Comparison of ENCODE assay signal across 20 mouse cellular contexts in genomic region chr3:37051491-37051890, GRCm38 (mm10).
DNase-seq lines count a peak whose midpoint lies in the region; ATAC-seq lines count a peak whose summit lies in the region.
"Had no signal": no experiment of that assay in that cellular context is flagged by ENCODE, and none has a peak within 500 bp of the region (broad histone marks: within the 10 kb centered on the region; RNA-seq: fewer than 3 reads in every experiment).

No protein-coding gene starts in this region.

- peak; percentile 97 for ATAC-seq in frontal cortex, adult (ENCODE audit: low TSS enrichment)
- ATAC-seq: activated CD4-positive, CD25-positive, alpha-beta regulatory T cell, adult 4 months; CD4-positive, CD25-positive, alpha-beta regulatory T cell, adult 4 months; forebrain, embryonic 13.5 days; forebrain, embryonic 15.5 days; forebrain, postnatal 0 days; Patski had no signal

- no peak for DNase-seq in frontal cortex, postnatal 25 days (ENCODE audit: low spot score in 2 of 2)
- peak; percentile 35 for DNase-seq in right cerebral cortex, adult 18-20 months
- no peak for DNase-seq in right cerebral cortex, postnatal 25 days
- DNase-seq in spleen, adult 12 weeks (ENCODE audit: low spot score) = no peak
- DNase-seq: adrenal gland, adult 2 months; adrenal gland, postnatal 10 days; adrenal gland, postnatal 25 days; B cell, adult 2 months; cerebellum, adult 11-12 months; cerebellum, adult 2 months; cerebellum, adult 9-10 months; cerebellum, postnatal 10 days; cerebellum, postnatal 25 days; forebrain, postnatal 0 days had no signal
